Mouse (Mus musculus): ENCODE results near the gene Rabepk. TPM values are rescaled to one million over a fixed set of nuclear protein-coding genes. Genes with fewer than 3 reads are reported as not detected.
A peak's percentile ranks its signal among the peaks of the same experiment; 100 is the strongest.
"Not testable (repeated sequence)": the region's sequence is repeated elsewhere in the genome, so short reads cannot be mapped to it uniquely, and the experiment has no call there.

The Rabepk gene
- polyA plus RNA-seq, 1 experiment from 2014 or later = 29.7 TPM

GRCm38 (mm10) chr2:34801516-34802482, 2.1 kb upstream of the Rabepk start:
- 5% methylated on average over 39 of the region's 39 CpGs for WGBS (ENCODE audit: insufficient replicate concordance)
- H3K4me1 ChIP-seq (ENCODE audit: control insufficient read depth, insufficient read depth, low read length) = peaks cover 6% of the 10 kb centered on the region; the same call in 1 of the 2 replicates
- H3K27ac ChIP-seq (ENCODE audit: low read depth, low read length) = peak overlapping the region; percentile 90
- H3K4me3 ChIP-seq (ENCODE audit: low read depth, low read length) = peak overlapping the region; percentile 69
- peak overlapping the region; percentile 50 for H3K4me2 ChIP-seq
- H3K9ac ChIP-seq (ENCODE audit: low read depth, low read length) = peak overlapping the region; percentile 81
- H3K27me3 ChIP-seq (ENCODE audit: control insufficient read depth, insufficient read depth, low read length) = no peaks in the 10 kb centered on the region
- ATAC-seq (replicated peaks; ENCODE audit: insufficient number of reproducible peaks, low FRiP score, low TSS enrichment) = peak; percentile 94
- 0 out of 2 replicates have a peak, but pooled peaks cover under 1% of the 10 kb centered on the region for H3K36me3 ChIP-seq (ENCODE audit: control insufficient read depth, insufficient read depth, low read length)
- no peaks in the 10 kb centered on the region for H3K9me3 ChIP-seq (replicated peaks; ENCODE audit: control insufficient read depth, low read length)

DNA sequence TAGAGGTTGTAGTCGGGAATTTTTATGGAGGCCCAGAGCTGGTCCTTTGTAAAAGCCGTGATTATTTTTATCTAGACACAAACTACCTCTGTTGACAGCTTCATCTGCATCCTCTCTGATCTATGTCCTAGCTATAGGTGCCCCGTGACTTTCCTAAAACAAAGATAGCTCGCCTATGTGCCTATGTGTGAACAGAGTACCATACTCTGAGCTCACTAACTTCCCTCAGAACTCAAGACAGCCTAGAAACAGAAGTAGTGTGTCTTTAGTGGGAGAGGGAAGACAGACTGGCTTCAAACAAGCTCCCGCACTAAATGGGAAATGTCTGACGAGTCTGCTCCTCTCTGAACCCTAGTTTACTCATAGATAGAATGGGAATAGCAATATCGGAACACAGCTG, 659 bp upstream of the Rabepk start:
- Histone ChIP-seq H3K27ac (ENCODE audit: low read depth, low read length) (no peak overlapping the region), H3K36me3 (ENCODE audit: control insufficient read depth, insufficient read depth, low read length) (0 out of 2 replicates have a peak, but pooled peaks cover 2% of the 10 kb centered on the region), H3K9ac (ENCODE audit: low read depth, low read length) (no peak overlapping the region), H3K27me3 (ENCODE audit: control insufficient read depth, insufficient read depth, low read length) (no peaks in the 10 kb centered on the region), H3K4me1 (ENCODE audit: control insufficient read depth, insufficient read depth, low read length) (peaks cover 6% of the 10 kb centered on the region; the same call in 1 of the 2 replicates), H3K9me3 (replicated peaks; ENCODE audit: control insufficient read depth, low read length) (no peaks in the 10 kb centered on the region), H3K4me2 (peak overlapping the region; percentile 69), H3K4me3 (ENCODE audit: low read depth, low read length) (no peak overlapping the region)
- 66% methylated on average over 7 of the region's 7 CpGs for WGBS (ENCODE audit: insufficient replicate concordance)
- no peak for ATAC-seq (replicated peaks; ENCODE audit: insufficient number of reproducible peaks, low FRiP score, low TSS enrichment)

DNA sequence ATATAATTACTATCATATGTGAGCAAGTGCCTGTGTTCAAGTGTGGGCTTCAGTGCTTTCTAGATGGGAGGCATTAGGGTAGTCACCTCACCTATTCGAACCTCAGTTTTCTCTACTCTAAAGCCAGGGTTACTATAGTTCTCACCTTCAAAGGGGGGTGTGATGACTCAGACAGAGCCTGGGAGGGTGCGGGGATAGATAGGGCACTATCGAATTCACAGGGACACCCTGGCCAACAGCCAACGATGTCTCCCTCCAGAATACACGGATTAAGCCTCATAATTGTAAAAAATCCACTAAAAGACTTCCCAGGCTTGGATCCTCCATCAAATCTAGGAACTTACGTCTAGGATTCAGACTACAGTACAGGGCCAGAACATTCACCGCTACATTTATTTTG, 4.3 kb downstream of the Rabepk start:
- WGBS (ENCODE audit: insufficient replicate concordance) = 92% methylated on average over 7 of the region's 7 CpGs
- peaks cover 4% of the 10 kb centered on the region; the same call in 1 of the 2 replicates for H3K4me1 ChIP-seq (ENCODE audit: control insufficient read depth, insufficient read depth, low read length)
- no peaks in the 10 kb centered on the region for H3K9me3 ChIP-seq (replicated peaks; ENCODE audit: control insufficient read depth, low read length)
- no peaks in the 10 kb centered on the region for H3K27me3 ChIP-seq (ENCODE audit: control insufficient read depth, insufficient read depth, low read length)
- no peak overlapping the region for H3K4me3 ChIP-seq (ENCODE audit: low read depth, low read length)
- no peak for ATAC-seq (replicated peaks; ENCODE audit: insufficient number of reproducible peaks, low FRiP score, low TSS enrichment)
- H3K9ac ChIP-seq (ENCODE audit: low read depth, low read length) = no peak overlapping the region
- H3K4me2 ChIP-seq = no peak overlapping the region
- no peak overlapping the region for H3K27ac ChIP-seq (ENCODE audit: low read depth, low read length)
- H3K36me3 ChIP-seq (ENCODE audit: control insufficient read depth, insufficient read depth, low read length) = peaks cover 12% of the 10 kb centered on the region

DNA sequence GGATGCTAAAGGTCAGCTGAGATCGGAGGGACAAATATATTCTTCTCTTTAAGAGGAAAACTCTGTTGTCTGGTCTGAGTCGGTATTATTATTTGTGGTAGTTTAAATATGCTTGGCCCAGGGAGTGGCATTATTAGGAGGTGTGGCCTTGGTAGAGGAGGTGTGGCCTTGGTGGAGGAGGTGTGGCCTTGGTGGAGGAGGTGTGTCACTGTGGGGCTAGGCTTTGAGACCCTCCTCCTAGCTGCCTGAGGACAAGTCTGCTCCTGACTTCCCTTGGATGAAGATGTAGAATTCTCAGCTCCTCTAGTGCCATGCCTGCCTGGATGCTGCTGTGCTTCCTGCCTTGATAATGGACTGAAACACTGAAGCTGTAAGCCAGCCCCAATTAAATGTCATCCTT, 5.2 kb downstream of the Rabepk start:
- 89% methylated on average over 2 of the region's 2 CpGs for WGBS (ENCODE audit: insufficient replicate concordance)
- H3K4me2 ChIP-seq = no peak overlapping the region
- peaks cover 4% of the 10 kb centered on the region; the same call in 1 of the 2 replicates for H3K4me1 ChIP-seq (ENCODE audit: control insufficient read depth, insufficient read depth, low read length)

GRCm38 (mm10) chr2:34792543-34792942, 7.2 kb downstream of the Rabepk start:
- not testable (repeated sequence) for H3K4me2 ChIP-seq; H3K9ac ChIP-seq (ENCODE audit: low read depth, low read length); ATAC-seq (replicated peaks; ENCODE audit: insufficient number of reproducible peaks, low FRiP score, low TSS enrichment); H3K27ac ChIP-seq (ENCODE audit: low read depth, low read length); H3K9me3 ChIP-seq (replicated peaks; ENCODE audit: control insufficient read depth, low read length); H3K4me3 ChIP-seq (ENCODE audit: low read depth, low read length); H3K4me1 ChIP-seq (ENCODE audit: control insufficient read depth, insufficient read depth, low read length); H3K27me3 ChIP-seq (ENCODE audit: control insufficient read depth, insufficient read depth, low read length)
- WGBS (ENCODE audit: insufficient replicate concordance) = 84% methylated on average over 2 of the region's 2 CpGs
- H3K36me3 ChIP-seq (ENCODE audit: control insufficient read depth, insufficient read depth, low read length) = peaks cover 12% of the 10 kb centered on the region

More for the DNA sequence above, 5.2 kb downstream of the Rabepk start:
- Histone ChIP-seq H3K36me3 (ENCODE audit: control insufficient read depth, insufficient read depth, low read length) (peaks cover 12% of the 10 kb centered on the region), H3K27me3 (ENCODE audit: control insufficient read depth, insufficient read depth, low read length) (no peaks in the 10 kb centered on the region), H3K9me3 (replicated peaks; ENCODE audit: control insufficient read depth, low read length) (no peaks in the 10 kb centered on the region), H3K9ac (ENCODE audit: low read depth, low read length) (no peak overlapping the region), H3K4me3 (ENCODE audit: low read depth, low read length) (no peak overlapping the region), H3K27ac (ENCODE audit: low read depth, low read length) (no peak overlapping the region)
- ATAC-seq (replicated peaks; ENCODE audit: insufficient number of reproducible peaks, low FRiP score, low TSS enrichment) = no peak

- Histone ChIP-seq H3K27ac (ENCODE audit: low read depth, low read length) (no peak overlapping the region), H3K4me2 (no peak overlapping the region), H3K4me1 (ENCODE audit: control insufficient read depth, insufficient read depth, low read length) (peaks cover 3% of the 10 kb centered on the region), H3K36me3 (ENCODE audit: control insufficient read depth, insufficient read depth, low read length) (peaks cover 10% of the 10 kb centered on the region), H3K27me3 (ENCODE audit: control insufficient read depth, insufficient read depth, low read length) (no peaks in the 10 kb centered on the region), H3K4me3 (ENCODE audit: low read depth, low read length) (no peak overlapping the region), H3K9ac (ENCODE audit: low read depth, low read length) (no peak overlapping the region), H3K9me3 (replicated peaks; ENCODE audit: control insufficient read depth, low read length) (no peaks in the 10 kb centered on the region)
- 87% methylated on average over 8 of the region's 8 CpGs for WGBS (ENCODE audit: insufficient replicate concordance)
- ATAC-seq (replicated peaks; ENCODE audit: insufficient number of reproducible peaks, low FRiP score, low TSS enrichment) = no peak
Measured at GRCm38 (mm10) chr2:34790282-34790681, 9.4 kb downstream of the Rabepk start.

DNA sequence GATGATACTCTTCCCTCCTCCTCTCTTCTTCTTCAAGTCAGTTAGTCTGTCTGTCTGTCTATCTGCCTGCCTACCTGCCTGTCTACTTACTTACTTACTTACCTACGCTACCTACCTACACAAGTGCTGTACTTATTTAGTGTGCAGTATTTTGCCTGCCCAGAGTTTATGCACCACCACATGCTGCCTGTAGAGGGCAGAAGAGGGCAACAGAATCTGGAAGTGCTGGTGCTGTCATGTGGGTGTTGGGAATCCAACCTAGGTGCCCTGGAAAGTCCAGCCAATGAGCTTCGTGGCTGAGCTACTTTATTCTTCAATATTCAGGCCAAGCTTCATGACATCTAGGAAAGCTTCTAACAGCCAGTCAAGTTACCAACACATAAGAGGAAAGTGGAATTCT, 15.6 kb downstream of the Rabepk start:
- 84% methylated on average over 2 of the region's 2 CpGs for WGBS (ENCODE audit: insufficient replicate concordance)
- H3K9ac ChIP-seq (ENCODE audit: low read depth, low read length) = no peak overlapping the region
- no peaks in the 10 kb centered on the region for H3K9me3 ChIP-seq (replicated peaks; ENCODE audit: control insufficient read depth, low read length)
- no peaks in the 10 kb centered on the region for H3K27me3 ChIP-seq (ENCODE audit: control insufficient read depth, insufficient read depth, low read length)
- peak overlapping the region; percentile 83 for H3K27ac ChIP-seq (ENCODE audit: low read depth, low read length)
- peaks cover 11% of the 10 kb centered on the region for H3K4me1 ChIP-seq (ENCODE audit: control insufficient read depth, insufficient read depth, low read length)
- peaks cover 15% of the 10 kb centered on the region for H3K36me3 ChIP-seq (ENCODE audit: control insufficient read depth, insufficient read depth, low read length)
- H3K4me2 ChIP-seq = no peak overlapping the region
- ATAC-seq (replicated peaks; ENCODE audit: insufficient number of reproducible peaks, low FRiP score, low TSS enrichment) = no peak
- no peak overlapping the region for H3K4me3 ChIP-seq (ENCODE audit: low read depth, low read length)

DNA sequence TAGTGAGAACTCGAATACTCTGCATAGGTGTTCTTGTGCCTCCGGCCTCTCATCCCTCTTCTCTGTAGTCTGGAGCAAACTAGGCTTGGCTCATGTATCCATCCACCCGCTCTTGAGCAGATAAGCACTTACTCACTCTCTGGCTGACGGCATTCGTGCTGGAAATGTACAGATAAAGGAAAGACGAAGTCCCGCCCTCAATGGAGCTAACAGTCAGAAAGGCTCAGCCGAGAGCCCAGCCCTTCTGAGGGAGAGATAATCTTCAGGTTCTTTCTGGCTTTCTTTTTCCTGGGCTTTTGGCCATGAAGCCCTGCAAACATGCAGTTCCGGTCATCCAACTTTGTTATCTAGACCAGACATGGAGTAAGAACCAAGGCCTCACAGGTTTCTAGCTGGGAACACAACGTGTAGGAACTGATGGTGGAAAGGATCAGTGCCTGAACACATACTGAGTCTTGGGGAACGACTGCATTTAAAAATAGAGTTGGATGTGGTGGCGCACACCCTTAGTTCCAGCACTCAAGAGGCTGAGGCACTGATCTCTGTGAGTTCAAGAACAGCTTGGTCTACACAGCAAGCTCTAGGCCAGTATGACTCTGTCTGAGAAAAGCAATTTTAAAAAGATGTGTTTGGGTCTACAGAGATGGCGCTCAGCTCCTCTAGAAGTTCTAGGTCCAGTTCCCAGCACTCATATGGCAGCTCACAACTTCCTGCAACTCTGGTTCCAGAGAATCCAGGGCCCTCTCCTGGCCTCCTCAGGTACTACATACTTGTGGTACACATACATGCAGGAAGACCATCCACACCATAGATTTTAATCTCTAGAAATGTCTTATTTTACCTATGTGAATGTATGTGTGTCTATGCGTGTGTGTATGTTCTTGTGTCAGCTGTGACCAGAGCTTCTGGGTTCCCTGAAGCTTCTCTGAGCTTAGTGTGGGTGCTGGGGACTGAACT, 16.4 kb downstream of the Rabepk start:
- Histone ChIP-seq H3K36me3 (ENCODE audit: control insufficient read depth, insufficient read depth, low read length) (peaks cover 15% of the 10 kb centered on the region), H3K27me3 (ENCODE audit: control insufficient read depth, insufficient read depth, low read length) (no peaks in the 10 kb centered on the region), H3K9me3 (replicated peaks; ENCODE audit: control insufficient read depth, low read length) (no peaks in the 10 kb centered on the region), H3K4me2 (peak overlapping the region; percentile 23), H3K4me1 (ENCODE audit: control insufficient read depth, insufficient read depth, low read length) (peaks cover 8% of the 10 kb centered on the region; the same call in 1 of the 2 replicates), H3K27ac (ENCODE audit: low read depth, low read length) (peak overlapping the region; percentile 83), H3K4me3 (ENCODE audit: low read depth, low read length) (no peak overlapping the region), H3K9ac (ENCODE audit: low read depth, low read length) (no peak overlapping the region)
- peak; percentile 83 for ATAC-seq (replicated peaks; ENCODE audit: insufficient number of reproducible peaks, low FRiP score, low TSS enrichment)
- 46% methylated on average over 14 of the region's 14 CpGs for WGBS (ENCODE audit: insufficient replicate concordance)
